Mouse (Mus musculus) ES-Bruce4 (cell line): ENCODE measurements around the gene Them4. TPM values are rescaled to one million over a fixed set of nuclear protein-coding genes. Genes with fewer than 3 reads are reported as not detected.
A peak's percentile ranks its signal among the peaks of the same experiment; 100 is the strongest.

Experiments
- H3K27ac ChIP-seq: 2 replicates; pipeline ENCODE4 v1.5.1; 2012; ENCODE audit warnings: low read length, inconsistent platforms; ENCODE audit not compliant: insufficient read depth
- H3K27me3 ChIP-seq: 2 replicates; pipeline ENCODE4 v1.6.1; 2012; ENCODE audit warnings: mild to moderate bottlenecking, low read length, inconsistent platforms; ENCODE audit not compliant: control insufficient read depth, poor library complexity, insufficient read depth, severe bottlenecking
- H3K36me3 ChIP-seq: 2 replicates; pipeline ENCODE4 v1.6.1; 2012; ENCODE audit warnings: inconsistent platforms, mild to moderate bottlenecking, low read length, moderate library complexity; ENCODE audit not compliant: control insufficient read depth, poor library complexity, insufficient read depth, severe bottlenecking
- H3K4me1 ChIP-seq: one replicate; pipeline ENCODE4 v1.8.1; 2011; ENCODE audit warnings: low read length; ENCODE audit not compliant: control insufficient read depth, insufficient read depth
- H3K4me3 ChIP-seq: 2 replicates; pipeline ENCODE4 v1.5.1; 2011; ENCODE audit warnings: low read depth, mild to moderate bottlenecking, low read length
- H3K9ac ChIP-seq: 2 replicates; pipeline ENCODE4 v1.6.1; 2012; ENCODE audit warnings: low read depth, mild to moderate bottlenecking, inconsistent platforms; ENCODE audit not compliant: poor library complexity, severe bottlenecking
- H3K9me3 ChIP-seq: replicated peaks from 2 replicates; pipeline ENCODE4 v1.6.1; 2012; ENCODE audit warnings: mild to moderate bottlenecking, low read length, inconsistent platforms; ENCODE audit not compliant: control insufficient read depth, poor library complexity, insufficient read depth, severe bottlenecking
- CTCF ChIP-seq: IDR thresholded peaks from one replicate; pipeline ENCODE4 v1.8.1; 2011; ENCODE audit warnings: low read depth, low read length
- EP300 ChIP-seq: IDR thresholded peaks from 2 replicates; pipeline ENCODE4 v1.6.1; 2011; ENCODE audit warnings: low read depth, low read length; ENCODE audit not compliant: insufficient read depth
- POLR2A ChIP-seq: IDR thresholded peaks from one replicate; pipeline ENCODE4 v1.8.1; 2011; ENCODE audit warnings: low read length; ENCODE audit not compliant: insufficient read depth
- polyA plus RNA-seq: library from polyadenylated mRNA; stranded (reverse); fragments of >200 nt; gene quantifications from 2 replicates; pipeline ENCODE4 v1.2.4, GENCODE M21; 2011; ENCODE audit warnings: low read depth; ENCODE audit not compliant: missing spikeins, insufficient read depth, insufficient read length

Gene Them4
- polyA plus RNA-seq, 1 experiment: 5.3 TPM

DNA sequence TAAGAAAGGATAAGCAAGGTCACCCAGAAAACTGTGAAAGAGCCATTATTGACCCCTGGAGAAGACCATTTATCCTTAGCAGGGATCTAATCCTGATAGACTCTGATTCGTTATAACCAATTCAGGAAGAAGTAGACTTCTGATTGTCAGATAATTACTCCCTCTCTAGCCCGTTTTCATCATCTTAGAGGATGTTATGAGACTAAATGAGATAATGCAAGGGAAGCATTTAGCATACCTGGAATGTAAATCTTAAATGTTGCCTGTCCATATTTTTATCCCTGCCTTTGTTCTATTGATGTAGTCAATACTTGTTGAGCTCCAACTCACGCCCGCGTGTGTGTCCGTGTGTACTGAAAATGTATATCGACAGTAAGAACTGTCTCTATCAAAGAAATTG, 602 bp downstream of the Them4 start:
- H3K9ac ChIP-seq: peak overlapping the region; percentile 50
- TF ChIP-seq CTCF (no peak), POLR2A (no peak), EP300 (no peak)
- peak overlapping the region; percentile 68 for H3K4me3 ChIP-seq
- H3K9me3 ChIP-seq: no peaks in the 10 kb centered on the region
- peak overlapping the region; percentile 16; the same call in 1 of the 2 replicates for H3K27ac ChIP-seq
- H3K4me1 ChIP-seq: peaks cover 3% of the 10 kb centered on the region
- H3K36me3 ChIP-seq: no peaks in the 10 kb centered on the region
- no peaks in the 10 kb centered on the region for H3K27me3 ChIP-seq

DNA sequence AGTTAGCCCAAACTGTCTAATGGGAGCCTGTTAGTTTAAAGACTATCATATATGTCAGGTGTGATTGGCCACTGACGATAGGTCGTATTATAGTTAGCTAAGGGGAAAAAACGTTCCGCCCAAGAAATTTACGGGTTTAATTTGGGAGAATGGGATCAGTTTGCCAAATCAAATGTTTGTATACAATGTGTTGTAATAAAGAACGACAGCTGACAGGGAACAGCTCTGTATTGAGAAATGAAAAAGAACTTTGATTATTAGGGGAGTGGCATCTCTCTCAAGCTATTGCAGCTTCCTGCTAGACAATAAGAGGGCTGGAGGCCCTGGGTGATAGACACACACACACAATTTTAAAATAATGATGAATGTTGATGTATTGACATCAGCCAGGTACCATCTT, 1.0 kb downstream of the Them4 start:
- Histone ChIP-seq H3K9me3 (no peaks in the 10 kb centered on the region), H3K36me3 (no peaks in the 10 kb centered on the region), H3K4me3 (no peak overlapping the region), H3K9ac (peak overlapping the region; percentile 50; the same call in 1 of the 2 replicates), H3K4me1 (peaks cover 3% of the 10 kb centered on the region), H3K27ac (no peak overlapping the region), H3K27me3 (no peaks in the 10 kb centered on the region)
- TF ChIP-seq EP300 (no peak), CTCF (no peak), POLR2A (no peak)

DNA sequence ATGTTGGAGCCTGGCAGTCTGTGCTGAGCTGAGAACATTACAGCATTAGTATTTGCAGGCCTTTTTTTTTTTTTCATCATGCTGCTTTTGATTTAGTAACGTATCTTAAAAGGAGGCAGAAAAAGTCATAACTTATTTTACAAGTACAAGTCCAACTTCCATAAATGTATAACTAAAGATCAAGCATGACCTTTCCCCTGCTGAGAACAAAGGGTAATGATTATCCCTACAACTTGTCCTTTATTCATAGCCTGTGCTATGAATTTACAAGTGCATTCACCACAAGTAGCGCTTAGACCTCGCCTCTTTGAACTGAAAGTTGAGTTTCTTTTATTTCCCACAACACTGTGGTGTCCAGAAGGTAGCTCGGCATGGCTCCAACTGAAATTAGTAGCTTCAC, 1.5 kb downstream of the Them4 start:
- no peaks in the 10 kb centered on the region for H3K9me3 ChIP-seq
- H3K9ac ChIP-seq: no peak overlapping the region
- peaks cover 3% of the 10 kb centered on the region for H3K4me1 ChIP-seq
- TF ChIP-seq EP300: no peak
- no peak for TF ChIP-seq CTCF
- TF ChIP-seq POLR2A: no peak
- H3K4me3 ChIP-seq: no peak overlapping the region
- H3K36me3 ChIP-seq: no peaks in the 10 kb centered on the region
- no peak overlapping the region for H3K27ac ChIP-seq
- no peaks in the 10 kb centered on the region for H3K27me3 ChIP-seq

DNA sequence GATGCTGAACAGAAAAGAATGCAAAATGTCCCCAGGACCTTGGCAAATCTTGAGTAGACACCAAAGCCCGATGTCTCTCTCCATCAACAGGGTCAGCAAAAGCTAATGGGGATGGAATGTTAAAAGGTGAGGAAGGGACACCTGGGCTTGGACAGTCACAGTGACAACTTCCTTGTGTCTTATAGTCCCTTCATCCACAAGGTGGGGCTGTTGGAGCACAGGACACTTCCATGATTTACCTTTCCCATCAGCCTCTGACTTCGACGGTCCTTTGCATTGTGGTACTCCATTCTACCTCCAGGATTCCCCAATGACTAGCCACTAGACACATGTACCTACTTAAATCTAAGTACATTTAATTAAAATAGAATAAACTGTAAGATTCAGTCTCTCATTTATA, 18.8 kb downstream of the Them4 start:
- no peaks in the 10 kb centered on the region for H3K27me3 ChIP-seq
- no peak overlapping the region for H3K27ac ChIP-seq
- no peaks in the 10 kb centered on the region for H3K36me3 ChIP-seq
- H3K4me1 ChIP-seq: no peaks in the 10 kb centered on the region
- no peak overlapping the region for H3K9ac ChIP-seq
- peak; percentile 46 for TF ChIP-seq CTCF
- no peak for TF ChIP-seq POLR2A
- no peaks in the 10 kb centered on the region for H3K9me3 ChIP-seq
- H3K4me3 ChIP-seq: no peak overlapping the region

DNA sequence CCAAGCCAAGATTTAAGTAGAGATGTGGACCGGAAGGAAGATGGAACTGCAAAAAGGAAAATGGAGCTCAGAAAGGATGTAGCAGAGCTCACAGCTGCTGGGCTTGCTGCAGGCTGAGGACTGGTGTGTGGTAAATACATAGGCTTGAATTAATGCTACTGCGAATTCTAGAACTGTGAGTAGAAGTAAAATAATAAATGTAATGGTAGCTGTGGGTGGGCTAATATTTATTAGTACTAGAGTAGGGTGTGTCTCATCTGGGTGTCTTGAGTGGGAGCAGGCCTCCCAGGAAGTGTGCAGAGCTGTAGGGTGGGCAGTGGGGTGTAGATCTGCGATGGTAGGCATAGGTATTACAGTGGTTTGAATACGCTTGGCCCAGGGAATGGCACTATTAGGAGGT, 24.6 kb downstream of the Them4 start:
- Histone ChIP-seq H3K9me3 (no peaks in the 10 kb centered on the region), H3K4me1 (no peaks in the 10 kb centered on the region), H3K4me3 (no peak overlapping the region), H3K27ac (no peak overlapping the region), H3K36me3 (no peaks in the 10 kb centered on the region), H3K27me3 (no peaks in the 10 kb centered on the region), H3K9ac (no peak overlapping the region)
- no peak for TF ChIP-seq POLR2A
- TF ChIP-seq CTCF: no peak
- no peak for TF ChIP-seq EP300

DNA sequence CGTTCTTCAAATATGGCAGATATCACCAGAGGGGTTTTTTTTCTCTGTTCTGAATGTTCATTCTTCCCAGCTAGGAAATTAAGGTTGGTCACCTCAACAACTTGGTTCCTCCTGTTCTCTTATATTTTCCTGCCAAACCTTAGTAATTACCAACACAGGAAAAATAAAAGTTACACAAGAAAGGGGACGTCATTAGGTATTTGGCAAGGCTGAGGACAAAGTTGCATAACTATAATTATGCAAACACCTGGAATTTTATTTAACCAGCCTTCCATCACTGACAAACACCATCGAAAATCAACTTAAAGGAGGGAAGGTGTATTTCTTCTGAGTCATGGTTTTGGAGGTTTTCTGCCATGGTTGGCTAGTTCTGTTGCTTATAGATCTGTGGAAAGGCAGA, 28.6 kb downstream of the Them4 start:
- H3K36me3 ChIP-seq: no peaks in the 10 kb centered on the region
- H3K27me3 ChIP-seq: no peaks in the 10 kb centered on the region
- H3K27ac ChIP-seq: no peak overlapping the region
- no peaks in the 10 kb centered on the region for H3K9me3 ChIP-seq
- no peak for TF ChIP-seq CTCF
- TF ChIP-seq EP300: no peak
- no peak for TF ChIP-seq POLR2A
- H3K4me1 ChIP-seq: no peaks in the 10 kb centered on the region
- H3K4me3 ChIP-seq: no peak overlapping the region
- no peak overlapping the region for H3K9ac ChIP-seq
